Mouse (Mus musculus) intestine, embryonic 16.5 days (tissue): Measurements from ENCODE around the gene Spats2. TPM values are rescaled to one million over a fixed set of nuclear protein-coding genes. Genes with fewer than 3 reads are reported as not detected.
A peak's percentile ranks its signal among the peaks of the same experiment; 100 is the strongest.

Source experiments
- ATAC-seq: fragments of 200-750 bp; cut with Nextera tagmentation; 2 replicates; pipeline ENCODE4 v1.8.0; 2017; ENCODE audit warnings: moderate TSS enrichment, moderate library complexity
- H3K27ac ChIP-seq: fragments of 300-500 bp; sonication (generic); 2 replicates; pipeline ENCODE4 v1.5.1; 2014; ENCODE audit warnings: mild to moderate bottlenecking, low read length
- H3K27me3 ChIP-seq: fragments of 300-500 bp; sonication (generic); replicated peaks from 2 replicates; pipeline ENCODE4 v1.6.1; 2014; ENCODE audit warnings: low read length, control low read depth, mixed read lengths; ENCODE audit not compliant: control insufficient read depth, insufficient read depth
- H3K36me3 ChIP-seq: fragments of 300-500 bp; sonication (generic); 2 replicates; pipeline ENCODE4 v1.6.1; 2014; ENCODE audit warnings: low read length, control low read depth; ENCODE audit not compliant: control insufficient read depth, insufficient read depth
- H3K4me1 ChIP-seq: fragments of 300-500 bp; sonication (generic); 2 replicates; pipeline ENCODE4 v1.6.1; 2014; ENCODE audit warnings: low read length, control low read depth, mixed read lengths; ENCODE audit not compliant: control insufficient read depth, insufficient read depth
- H3K4me2 ChIP-seq: fragments of 300-500 bp; sonication (generic); 2 replicates; pipeline ENCODE4 v1.6.1; 2014; ENCODE audit warnings: low read depth, low read length, control low read depth
- H3K4me3 ChIP-seq: fragments of 300-500 bp; sonication (generic); 2 replicates; pipeline ENCODE4 v1.5.1; 2014; ENCODE audit warnings: mild to moderate bottlenecking, low read length
- H3K9ac ChIP-seq: fragments of 300-500 bp; sonication (generic); 2 replicates; pipeline ENCODE4 v1.6.1; 2014; ENCODE audit warnings: low read depth, low read length
- H3K9me3 ChIP-seq: fragments of 300-500 bp; sonication (generic); 2 replicates; pipeline ENCODE4 v1.6.1; 2016; ENCODE audit warnings: low read length, control low read depth; ENCODE audit not compliant: control insufficient read depth
- WGBS: fragments of 180-500 bp; shearing (Covaris S2); extraction: QIAGEN DNeasy Blood & Tissue Kit; methylation state at CpG from one replicate; pipeline ENCODE4 v1.1.7; 2014; 5-methylcytosine and 5-hydroxymethylcytosine counted together
- microRNA-seq: library from miRNA; unstranded; fragments of <30 nt; microRNA quantifications from one replicate; pipeline ENCODE4, GENCODE M21; 2016
- polyA plus RNA-seq: library from polyadenylated mRNA; unstranded; fragments of >200 nt; fragmentation: Nextera tagmentation; extraction: Ambion mirVana; gene quantifications from 2 replicates; pipeline ENCODE4 v1.2.1, GENCODE M21; 2015

Spats2 gene
- polyA plus RNA-seq, 1 experiment from 2014 or later, result 18.1 TPM

DNA sequence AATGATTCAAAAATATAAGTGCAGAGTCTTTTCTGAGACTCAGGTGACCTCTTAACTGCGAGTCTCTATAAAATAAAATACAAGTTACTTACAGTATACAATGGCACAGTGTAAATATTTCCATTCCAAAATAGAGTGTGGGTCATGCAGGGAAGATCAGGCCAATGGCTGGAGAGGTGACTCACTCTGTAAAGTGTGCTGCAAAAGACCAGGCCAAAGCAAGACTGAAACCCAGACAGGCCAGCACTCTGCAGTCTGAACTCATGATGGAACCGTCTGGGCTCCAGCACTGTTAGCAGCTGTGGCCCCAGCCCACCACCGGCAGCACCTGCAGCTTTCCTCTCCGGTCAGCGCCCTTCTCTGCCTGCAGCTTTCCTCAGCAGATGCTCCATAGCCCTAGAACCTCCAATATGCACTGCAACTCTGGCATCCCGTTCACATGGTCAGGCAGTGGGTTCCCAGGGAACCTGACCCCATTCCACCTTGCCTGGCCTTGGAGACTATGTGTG, 129.6 kb downstream of the Spats2 start:
- no peak overlapping the region for H3K4me3 ChIP-seq
- no peaks in the 10 kb centered on the region for H3K9me3 ChIP-seq
- no peak overlapping the region for H3K27ac ChIP-seq
- no peak overlapping the region for H3K9ac ChIP-seq
- WGBS, result 87% methylated on average over 6 of the region's 6 CpGs
- H3K36me3 ChIP-seq, result no peaks in the 10 kb centered on the region
- no peak for ATAC-seq
- peaks cover 26% of the 10 kb centered on the region for H3K4me1 ChIP-seq
- no peaks in the 10 kb centered on the region for H3K27me3 ChIP-seq
- no peak overlapping the region for H3K4me2 ChIP-seq

DNA sequence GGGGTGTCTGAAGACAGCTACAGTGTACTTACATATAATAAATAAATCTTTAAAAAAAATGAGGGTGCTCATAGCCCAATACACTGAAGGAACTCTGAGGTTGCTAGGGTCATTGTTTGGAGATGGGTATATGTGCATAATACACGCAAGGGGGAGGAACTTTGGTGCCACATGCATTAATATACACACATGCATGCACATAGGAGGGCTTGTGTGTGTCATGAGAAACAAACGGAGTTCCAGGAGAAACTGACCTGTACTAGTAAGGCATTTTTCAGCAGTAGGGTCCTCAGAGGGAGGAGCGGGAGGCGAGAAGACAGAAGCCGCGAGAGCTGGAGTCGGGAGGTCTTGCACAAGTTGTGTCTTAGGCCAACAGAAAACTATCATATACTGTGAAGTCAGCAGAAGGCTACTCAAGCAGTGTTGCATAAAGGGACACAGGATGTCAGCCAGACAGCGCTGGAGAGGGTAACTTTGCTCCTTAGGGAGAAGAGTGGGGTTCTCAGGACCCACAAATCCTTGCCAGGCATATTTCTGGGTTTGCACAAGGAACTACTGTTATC, 133.5 kb downstream of the Spats2 start:
- peak overlapping the region; percentile 66 for H3K27ac ChIP-seq
- no peaks in the 10 kb centered on the region for H3K9me3 ChIP-seq
- H3K4me3 ChIP-seq, result no peak overlapping the region; the same call in 1 of the 2 replicates
- 57% methylated on average over 8 of the region's 8 CpGs for WGBS
- peak overlapping the region; percentile 36 for H3K9ac ChIP-seq
- H3K36me3 ChIP-seq, result no peaks in the 10 kb centered on the region
- H3K27me3 ChIP-seq, result no peaks in the 10 kb centered on the region
- peak overlapping the region; percentile 49 for H3K4me2 ChIP-seq
- ATAC-seq, result peak; percentile 57
- H3K4me1 ChIP-seq, result peaks cover 10% of the 10 kb centered on the region

DNA sequence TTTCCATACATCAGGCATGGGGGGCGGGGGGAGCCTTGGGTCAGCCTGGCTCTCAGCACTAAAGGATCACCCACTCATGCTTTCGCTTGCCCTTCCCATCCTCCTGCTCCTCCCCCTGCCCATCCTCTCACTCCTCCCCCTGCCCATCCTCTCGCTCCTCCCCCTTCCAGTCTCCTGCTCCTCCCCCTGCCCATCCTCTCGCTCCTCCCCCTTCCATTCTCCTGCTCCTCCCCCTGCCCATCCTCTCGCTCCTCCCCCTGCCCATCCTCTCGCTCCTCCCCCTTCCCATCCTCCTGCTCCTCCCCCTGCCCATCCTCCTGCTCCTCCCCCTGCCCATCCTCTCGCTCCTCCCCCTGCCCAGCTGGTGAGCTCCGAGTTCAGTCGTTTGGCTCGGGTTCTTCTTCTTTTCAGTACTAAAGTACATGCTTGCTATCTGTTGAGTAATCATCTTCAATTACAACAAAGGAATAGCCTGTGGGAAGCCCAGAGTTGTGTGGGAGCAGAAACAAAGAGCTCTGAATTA, 134.1 kb downstream of the Spats2 start:
- H3K4me1 ChIP-seq, result peaks cover 6% of the 10 kb centered on the region
- H3K4me3 ChIP-seq, result peak overlapping the region; percentile 17
- H3K27me3 ChIP-seq, result no peaks in the 10 kb centered on the region
- no peaks in the 10 kb centered on the region for H3K9me3 ChIP-seq
- H3K9ac ChIP-seq, result peak overlapping the region; percentile 36
- under 1% methylated on average over 7 of the region's 10 CpGs for WGBS
- no peaks in the 10 kb centered on the region for H3K36me3 ChIP-seq
- H3K27ac ChIP-seq, result peak overlapping the region; percentile 66
- H3K4me2 ChIP-seq, result peak overlapping the region; percentile 49
- peak; percentile 74 for ATAC-seq

DNA sequence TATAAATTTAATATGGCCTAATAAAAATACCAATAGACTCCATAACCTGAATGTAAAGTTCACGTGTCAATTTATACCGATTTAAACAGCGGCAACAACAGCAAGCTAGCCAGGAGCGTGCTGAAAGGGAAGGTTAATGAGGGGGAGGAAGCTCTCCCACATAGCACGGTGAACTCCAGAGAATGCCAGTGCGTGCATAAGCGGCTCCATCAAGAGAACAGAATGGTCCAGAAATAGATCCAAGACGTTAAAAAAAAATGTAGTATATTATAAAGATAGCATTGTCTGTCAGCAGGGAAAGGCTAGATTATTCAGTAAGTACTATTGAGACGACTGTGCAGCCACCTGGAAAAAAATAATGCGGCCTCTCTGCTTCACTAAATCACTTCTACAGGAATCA, 137.0 kb downstream of the Spats2 start:
- Histone ChIP-seq H3K4me2 (no peak overlapping the region; the same call in 1 of the 2 replicates), H3K9me3 (no peaks in the 10 kb centered on the region), H3K36me3 (no peaks in the 10 kb centered on the region), H3K9ac (no peak overlapping the region), H3K4me1 (peaks cover 5% of the 10 kb centered on the region), H3K4me3 (no peak overlapping the region), H3K27ac (no peak overlapping the region), H3K27me3 (0 out of 2 replicates have a peak, but pooled peaks cover 2% of the 10 kb centered on the region)
- no peak for ATAC-seq
- 50% methylated on average over 10 of the region's 10 CpGs for WGBS

Small RNA genes lying within 50 kb of the gene (microRNA-seq; reads per million reads assigned to microRNA genes)
- 1.8 reads per million for gene Mir6960

Other genes with a start within 250 kb of the Spats2 start
- 11.3 and 12.3 TPM in 2 replicates for gene Rhebl1, start 231.4 kb upstream of the Spats2 start, polyA plus RNA-seq
- 0.83 and 1.6 TPM in 2 replicates for gene Dhh, start 227.4 kb upstream of the Spats2 start, polyA plus RNA-seq
- 20.4 and 23.6 TPM in 2 replicates for gene Lmbr1l, start 207.7 kb upstream of the Spats2 start, polyA plus RNA-seq
- 1,159 and 1,322 TPM in 2 replicates for gene Tuba1b, start 191.4 kb upstream of the Spats2 start, polyA plus RNA-seq
- not detected in 2 replicates for gene Gm49450, start 172.4 kb upstream of the Spats2 start, polyA plus RNA-seq
- 816 and 895 TPM in 2 replicates for gene Tuba1a, start 172.2 kb upstream of the Spats2 start, polyA plus RNA-seq
- 295 and 311 TPM in 2 replicates for gene Tuba1c, start 96.0 kb upstream of the Spats2 start, polyA plus RNA-seq
- gene Prph, start 70.7 kb upstream of the Spats2 start, polyA plus RNA-seq, result 35.0 and 38.4 TPM in 2 replicates
- 20.2 and 25.4 TPM in 2 replicates for gene Troap, start 51.3 kb upstream of the Spats2 start, polyA plus RNA-seq
- 0.09 and 0.17 TPM in 2 replicates for gene C1ql4, start 38.1 kb upstream of the Spats2 start, polyA plus RNA-seq
- gene Dnajc22, start 32.7 kb upstream of the Spats2 start, polyA plus RNA-seq, result 45.0 and 45.4 TPM in 2 replicates
- 0.39 and 0.56 TPM in 2 replicates for gene Kcnh3, start 98.9 kb downstream of the Spats2 start, polyA plus RNA-seq
- 124 and 128 TPM in 2 replicates for gene Mcrs1, start 126.0 kb downstream of the Spats2 start, polyA plus RNA-seq
- 29.8 and 34.8 TPM in 2 replicates for gene Prpf40b, start 169.2 kb downstream of the Spats2 start, polyA plus RNA-seq
- 0.24 TPM in 1 of 2 replicates, not detected in the other for gene Fam186b, start 170.0 kb downstream of the Spats2 start, polyA plus RNA-seq
- 10.6 and 10.8 TPM in 2 replicates for gene Fmnl3, start 244.6 kb downstream of the Spats2 start, polyA plus RNA-seq